Mouse (Mus musculus): ENCODE measurements around the gene Gbe1.

Gbe1 gene

GRCm38 (mm10) chr16:70353058-70353457 lies 39.3 kb downstream of the Gbe1 start:
- peak; percentile 32 for DNase-seq (ENCODE audit: low spot score)

DNA sequence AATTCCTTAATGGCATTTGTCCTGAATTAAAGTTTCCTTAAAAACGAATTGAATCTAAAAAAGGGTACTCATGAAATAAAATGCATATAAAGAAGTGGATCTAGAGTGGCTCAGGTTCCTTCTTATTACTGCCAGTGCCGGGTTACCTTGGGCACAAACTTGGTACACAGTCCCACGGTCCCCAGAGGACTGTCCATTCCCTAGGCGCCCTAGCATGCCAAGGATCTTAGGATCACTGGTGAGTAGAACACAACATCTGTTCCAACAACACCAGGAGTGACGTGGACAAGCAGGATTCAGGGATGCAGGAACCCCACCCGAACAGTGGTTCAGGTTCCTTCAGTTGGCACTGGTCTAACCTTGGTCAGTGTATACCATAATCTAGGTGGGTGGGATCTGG lies 44.6 kb downstream of the Gbe1 start:
- no peak for DNase-seq (ENCODE audit: low spot score)

- no peak for DNase-seq (ENCODE audit: low spot score)
Observed at GRCm38 (mm10) chr16:70365229-70365628, 51.5 kb downstream of the Gbe1 start.

DNA sequence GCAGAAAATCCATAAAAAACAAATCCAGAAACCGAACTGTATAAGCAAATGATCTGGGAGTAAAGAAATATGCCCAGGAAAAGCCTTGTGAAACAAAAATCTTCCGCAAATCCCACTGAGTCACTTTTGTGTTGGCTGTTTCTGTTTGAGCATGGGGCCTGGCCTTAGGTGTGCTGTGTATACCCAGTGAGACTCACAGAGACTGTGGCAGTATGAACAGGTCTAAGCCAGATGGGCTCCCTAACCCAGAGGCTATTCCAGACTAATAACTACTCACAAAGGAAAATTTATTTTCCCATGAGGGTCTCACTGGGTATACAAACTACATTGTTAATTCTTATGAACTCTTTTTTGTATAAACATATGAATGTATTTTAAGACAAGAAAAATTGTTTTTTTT lies 67.3 kb downstream of the Gbe1 start:
- DNase-seq (ENCODE audit: low spot score): no peak

GRCm38 (mm10) chr16:70385494-70385893 lies 71.7 kb downstream of the Gbe1 start:
- DNase-seq (ENCODE audit: low spot score): no peak

GRCm38 (mm10) chr16:70387385-70387784 lies 73.6 kb downstream of the Gbe1 start:
- no peak for DNase-seq (ENCODE audit: low spot score)

DNA sequence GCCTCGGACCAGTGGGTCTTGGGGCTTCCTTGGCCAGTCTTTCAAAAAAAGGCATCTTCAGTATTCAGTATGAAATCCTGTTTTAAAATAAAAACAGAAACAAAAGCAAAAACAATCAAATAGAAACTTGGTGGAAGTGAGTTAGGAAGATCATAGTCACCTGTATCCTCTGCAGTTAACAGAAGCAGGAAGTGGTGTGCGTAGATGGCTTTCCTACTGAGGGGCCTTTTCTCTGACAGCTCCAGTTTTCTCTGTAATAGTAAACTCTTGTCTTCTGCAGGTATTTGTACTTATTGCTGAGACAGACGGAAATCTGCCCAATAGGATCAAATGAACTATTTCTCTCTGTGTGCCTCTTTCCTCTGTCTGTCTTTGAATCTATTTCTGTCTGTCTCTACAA lies 81.5 kb downstream of the Gbe1 start:
- DNase-seq (ENCODE audit: low spot score): no peak

GRCm38 (mm10) chr16:70407780-70408179 lies 94.0 kb downstream of the Gbe1 start:
- DNase-seq (ENCODE audit: low spot score): no peak

DNA sequence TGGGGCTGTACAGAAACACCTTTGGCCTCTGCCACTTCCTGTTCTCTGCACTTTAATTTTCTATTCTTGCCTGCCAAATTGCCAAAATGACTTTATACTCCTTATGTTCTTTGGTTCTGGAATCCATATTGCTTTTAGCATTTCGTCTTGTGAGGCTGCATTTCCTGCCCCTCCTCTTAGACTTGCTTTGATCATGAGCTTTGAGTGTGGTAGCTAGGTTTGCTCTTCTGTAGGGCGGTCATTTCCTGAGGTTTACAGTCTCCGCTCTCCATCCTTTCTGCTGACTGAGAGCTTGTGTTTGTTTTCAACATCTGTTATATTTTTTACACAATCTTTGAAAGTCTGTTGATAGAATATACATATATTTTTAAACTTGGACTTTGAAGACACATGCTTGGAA lies 107.3 kb downstream of the Gbe1 start:
- DNase-seq (ENCODE audit: low spot score): no peak

- DNase-seq (ENCODE audit: low spot score): no peak
Observed at GRCm38 (mm10) chr16:70449520-70449919, 135.8 kb downstream of the Gbe1 start.

- no peak for DNase-seq (ENCODE audit: low spot score)
Observed at GRCm38 (mm10) chr16:70475583-70475982, 161.8 kb downstream of the Gbe1 start.

- DNase-seq (ENCODE audit: low spot score): no peak
Observed at GRCm38 (mm10) chr16:70476161-70476560, 162.4 kb downstream of the Gbe1 start.

DNA sequence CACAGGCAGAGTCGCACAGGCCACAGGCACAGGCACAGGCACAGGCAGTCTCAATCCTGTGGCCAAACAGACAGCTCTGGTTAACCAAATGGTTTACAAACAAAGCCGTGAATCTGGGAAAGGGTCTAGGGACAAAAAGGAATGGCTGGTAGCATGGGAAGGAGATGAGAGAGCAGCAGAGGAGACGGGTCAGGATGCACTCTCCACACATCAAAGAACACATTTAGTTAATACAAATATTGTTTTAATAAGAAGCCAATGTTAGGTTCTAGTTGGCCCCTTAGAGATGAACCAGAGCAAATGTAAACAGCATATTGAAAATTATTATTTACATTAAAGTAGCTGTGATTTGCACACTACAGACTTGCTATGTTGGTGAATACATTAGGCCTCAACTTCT lies 166.7 kb downstream of the Gbe1 start:
- no peak for DNase-seq (ENCODE audit: low spot score)

DNA sequence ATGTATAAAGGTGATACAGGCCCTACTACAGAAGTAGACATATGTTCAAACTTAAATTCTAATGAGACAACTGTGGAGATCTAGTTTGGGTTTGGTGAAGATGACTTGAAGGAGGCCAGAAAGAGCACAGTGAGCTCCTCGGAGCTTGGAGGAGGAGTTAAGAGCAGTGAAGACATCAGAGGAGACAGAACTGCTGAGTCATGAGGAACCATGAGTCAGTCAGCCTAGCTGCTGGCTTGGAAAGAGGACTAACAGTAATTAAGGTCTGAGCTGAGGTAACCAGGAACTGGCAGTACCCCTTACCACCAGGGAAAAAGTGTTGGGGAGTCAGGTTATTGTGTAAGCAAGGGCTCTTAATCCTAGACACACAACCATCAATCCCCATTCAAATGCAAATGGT lies 192.7 kb downstream of the Gbe1 start:
- DNase-seq (ENCODE audit: low spot score): no peak

GRCm38 (mm10) chr16:70510938-70511337 lies 197.2 kb downstream of the Gbe1 start:
- no peak for DNase-seq (ENCODE audit: low spot score)

- no peak for DNase-seq (ENCODE audit: low spot score)
Observed at GRCm38 (mm10) chr16:70522861-70523260, 209.1 kb downstream of the Gbe1 start.

DNA sequence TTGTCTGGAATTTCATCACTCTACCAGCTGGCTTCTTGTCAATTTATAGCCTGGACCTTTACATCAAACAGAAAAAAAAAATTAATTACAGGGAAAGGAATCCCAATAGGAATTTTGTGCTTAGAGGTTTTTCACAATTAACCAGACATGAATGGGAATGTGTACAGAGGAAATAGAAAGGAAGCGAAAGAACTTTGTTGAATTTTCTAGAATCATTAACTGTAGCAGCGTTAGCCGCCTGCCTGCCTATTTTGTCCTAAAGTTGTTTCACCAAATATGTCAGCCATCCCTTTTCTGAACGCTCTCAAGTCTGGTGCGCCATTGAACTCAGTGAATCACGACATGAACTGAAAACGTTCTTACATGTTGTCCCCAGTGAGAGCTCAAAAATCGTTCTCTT lies 209.8 kb downstream of the Gbe1 start:
- DNase-seq (ENCODE audit: low spot score): no peak

DNA sequence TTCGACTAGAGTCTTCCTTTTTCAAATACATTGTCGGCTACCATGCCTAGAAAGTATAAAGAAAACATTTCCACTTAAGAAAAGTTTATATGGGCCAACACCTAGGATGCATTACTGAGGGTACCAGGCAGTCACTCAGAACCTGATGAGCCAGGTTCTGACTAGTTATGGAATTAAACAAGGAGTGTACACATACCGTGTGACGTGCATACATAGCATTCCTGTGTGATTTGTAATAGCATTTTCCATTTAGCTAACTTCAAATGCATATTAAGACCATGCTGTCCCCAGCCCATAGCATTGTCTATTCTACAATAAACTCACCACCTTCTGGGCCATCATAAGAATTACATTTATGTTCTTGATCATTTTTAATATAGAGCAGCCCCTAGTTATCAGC lies 210.5 kb downstream of the Gbe1 start:
- DNase-seq (ENCODE audit: low spot score): no peak

GRCm38 (mm10) chr16:70527224-70527623 lies 213.5 kb downstream of the Gbe1 start:
- no peak for DNase-seq (ENCODE audit: low spot score)

- DNase-seq (ENCODE audit: low spot score): no peak
Observed at GRCm38 (mm10) chr16:70535224-70535623, 221.5 kb downstream of the Gbe1 start.

DNA sequence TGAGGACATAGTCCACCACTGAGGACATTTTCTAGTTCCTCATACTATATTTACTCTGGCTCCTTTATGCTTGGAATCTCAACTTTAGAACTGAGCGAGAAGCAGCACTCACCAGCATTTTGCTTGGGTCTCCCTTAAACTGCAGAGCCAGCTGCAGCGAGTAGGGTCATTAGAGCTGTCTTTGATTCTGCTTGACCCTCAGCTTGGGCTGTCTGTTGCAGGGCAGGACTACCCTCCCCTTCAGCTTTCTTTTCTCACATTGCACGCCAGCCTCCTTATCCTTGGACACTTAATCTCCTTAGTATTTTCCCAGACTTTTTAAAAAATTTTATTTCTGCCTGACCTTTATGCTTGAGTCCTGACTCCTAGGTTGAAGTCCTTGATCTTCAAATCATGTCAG lies 237.1 kb downstream of the Gbe1 start:
- DNase-seq (ENCODE audit: low spot score): no peak

DNA sequence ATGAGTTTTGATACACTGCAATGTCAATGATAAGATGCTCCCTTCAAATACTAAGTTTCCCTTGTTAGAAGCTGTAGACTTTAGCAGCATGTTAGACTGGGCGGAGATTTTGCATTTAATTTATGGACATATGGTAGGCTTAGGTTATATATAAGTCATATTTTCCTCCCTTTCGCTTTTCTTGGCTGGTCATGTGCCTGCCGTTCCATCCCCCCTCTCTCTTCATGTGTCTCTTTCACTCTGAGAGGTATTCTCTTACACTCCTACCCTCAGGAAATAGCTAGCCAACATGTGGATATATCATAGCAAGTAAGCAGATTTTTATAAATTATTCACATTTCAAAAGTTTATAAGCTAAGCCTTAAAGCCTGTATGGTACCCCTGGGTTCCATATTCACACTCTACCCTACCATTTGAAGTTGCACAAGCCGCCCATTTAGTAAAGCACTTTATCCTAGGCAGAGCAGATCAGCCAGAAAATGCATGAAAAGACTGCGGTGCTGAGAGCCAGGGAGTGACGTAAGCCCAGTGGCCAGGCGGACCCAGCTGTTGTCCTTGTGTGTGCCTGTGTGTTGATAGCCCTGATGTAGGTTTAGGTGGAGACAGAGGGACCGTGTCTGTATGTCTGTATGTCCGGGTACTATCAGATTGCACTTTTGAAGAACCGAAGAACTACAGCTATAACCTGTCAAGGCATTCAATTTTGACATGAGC lies 248.0 kb downstream of the Gbe1 start:
- DNase-seq (ENCODE audit: low spot score): peak; percentile 9

GRCm38 (mm10) chr16:70562574-70562973 lies 248.8 kb downstream of the Gbe1 start:
- DNase-seq (ENCODE audit: low spot score): no peak

GRCm38 (mm10) chr16:70563456-70563855 lies 249.7 kb downstream of the Gbe1 start:
- no peak for DNase-seq (ENCODE audit: low spot score)

Measured in ovary, postnatal 36 days (tissue).